Mouse (Mus musculus) hindbrain, embryonic 11.5 days (tissue): Measurements from ENCODE around the gene Mvp. TPM values are rescaled to one million over a fixed set of nuclear protein-coding genes. Genes with fewer than 3 reads are reported as not detected.

ENCODE experiments used
- ATAC-seq: fragments of 200-750 bp; cut with Nextera tagmentation; 2 replicates; pipeline ENCODE4 v1.8.0; 2017; ENCODE audit warnings: mild to moderate bottlenecking, moderate TSS enrichment, moderate library complexity; ENCODE audit not compliant: low FRiP score
- DNase-seq: peaks from one replicate; pipeline ENCODE4 v3.0.0-alpha.2; 2015; ENCODE audit warnings: low spot score
- H3K27ac ChIP-seq: fragments of 300-500 bp; sonication (generic); 2 replicates; pipeline ENCODE4 v1.5.1; 2014; ENCODE audit warnings: mild to moderate bottlenecking, low read depth, low read length
- H3K27me3 ChIP-seq: fragments of 300-500 bp; sonication (generic); 2 replicates; pipeline ENCODE4 v1.6.1; 2014; ENCODE audit warnings: mild to moderate bottlenecking, low read length, moderate library complexity, mixed read lengths; ENCODE audit not compliant: control insufficient read depth, insufficient read depth
- H3K36me3 ChIP-seq: fragments of 300-500 bp; sonication (generic); 2 replicates; pipeline ENCODE4 v1.6.1; 2014; ENCODE audit warnings: mild to moderate bottlenecking, low read length, moderate library complexity, mixed read lengths; ENCODE audit not compliant: control insufficient read depth, insufficient read depth
- H3K4me1 ChIP-seq: fragments of 300-500 bp; sonication (generic); replicated peaks from 2 replicates; pipeline ENCODE4 v1.6.1; 2014; ENCODE audit warnings: low read length, mixed read lengths; ENCODE audit not compliant: control insufficient read depth, insufficient read depth
- H3K4me2 ChIP-seq: fragments of 300-500 bp; sonication (generic); replicated peaks from 2 replicates; pipeline ENCODE4 v1.6.1; 2014; ENCODE audit warnings: mild to moderate bottlenecking, low read depth, low read length
- H3K4me3 ChIP-seq: fragments of 300-500 bp; sonication (generic); 2 replicates; pipeline ENCODE4 v1.5.1; 2014; ENCODE audit warnings: low read depth, low read length
- H3K9ac ChIP-seq: fragments of 300-500 bp; sonication (generic); 2 replicates; pipeline ENCODE4 v1.6.1; 2014; ENCODE audit warnings: low read depth, low read length
- H3K9me3 ChIP-seq: fragments of 300-500 bp; sonication (generic); 2 replicates; pipeline ENCODE4 v1.6.1; 2016; ENCODE audit warnings: low read length; ENCODE audit not compliant: control insufficient read depth
- WGBS: fragments of 180-500 bp; shearing (Covaris S2); extraction: QIAGEN DNeasy Blood & Tissue Kit; methylation state at CpG from one replicate; pipeline ENCODE4 v1.1.7; 2014; 5-methylcytosine and 5-hydroxymethylcytosine counted together
- polyA plus RNA-seq: library from polyadenylated mRNA; unstranded; fragments of >200 nt; fragmentation: Nextera tagmentation; extraction: Ambion mirVana; gene quantifications from 2 replicates; pipeline ENCODE4 v1.2.1, GENCODE M21; 2014

Gene Mvp
- polyA plus RNA-seq, 1 experiment from 2014 or later, result 3.4 TPM

DNA sequence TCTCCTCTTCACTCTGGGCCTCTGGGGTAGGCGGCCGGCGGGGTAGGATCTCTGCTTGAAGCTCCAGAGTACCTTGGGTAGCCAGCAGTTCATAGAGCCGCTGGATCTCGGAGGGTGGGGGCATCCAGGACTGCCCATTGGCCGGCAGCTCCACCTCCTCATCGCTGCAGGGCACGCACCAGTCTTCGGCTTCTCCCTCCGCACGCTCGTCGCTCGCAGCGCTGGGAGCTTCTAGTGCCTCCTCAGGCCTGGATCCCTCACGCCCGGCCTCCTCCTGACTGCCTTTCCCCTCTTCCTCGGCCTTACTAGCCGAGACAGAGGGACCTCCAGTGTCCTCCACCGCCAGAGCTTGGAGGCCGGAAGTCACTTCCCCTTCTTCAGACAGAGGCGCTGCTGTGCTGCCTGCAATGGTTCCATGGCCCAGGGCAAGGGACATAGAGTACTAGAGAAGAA lies 2.1 kb upstream of the Mvp start:
- DNase-seq, result no peak
- peak overlapping the region; percentile 53 for H3K4me3 ChIP-seq
- 0 out of 2 replicates have a peak, but pooled peaks cover 4% of the 10 kb centered on the region for H3K36me3 ChIP-seq
- H3K9me3 ChIP-seq, result no peaks in the 10 kb centered on the region
- peaks cover 19% of the 10 kb centered on the region for H3K4me1 ChIP-seq
- peak overlapping the region; percentile 88 for H3K27ac ChIP-seq
- H3K4me2 ChIP-seq, result peak overlapping the region; percentile 91
- H3K9ac ChIP-seq, result peak overlapping the region; percentile 72
- 0% methylated on average over 22 of the region's 22 CpGs for WGBS
- peak; percentile 65 for ATAC-seq
- H3K27me3 ChIP-seq, result no peaks in the 10 kb centered on the region

DNA sequence TGATC lies 1.9 kb upstream of the Mvp start, which contains the start of gene Pagr1b:
Gene Pagr1b (minus strand): TSS at position 4 of the 5 bp plus-strand sequence.
- ATAC-seq (no peak), DNase-seq (no peak)
- Histone ChIP-seq H3K4me3 (peak within 1 kb of the TSS; percentile 53), H3K36me3 (0 out of 2 replicates have a peak, but pooled peaks cover 4% of the 10 kb centered on the region), H3K27ac (peak within 1 kb of the TSS; percentile 88), H3K27me3 (no peaks in the 10 kb centered on the region), H3K9me3 (no peaks in the 10 kb centered on the region), H3K9ac (peak within 1 kb of the TSS; percentile 72), H3K4me2 (peak within 1 kb of the TSS; percentile 91), H3K4me1 (peaks cover 19% of the 10 kb centered on the region)

DNA sequence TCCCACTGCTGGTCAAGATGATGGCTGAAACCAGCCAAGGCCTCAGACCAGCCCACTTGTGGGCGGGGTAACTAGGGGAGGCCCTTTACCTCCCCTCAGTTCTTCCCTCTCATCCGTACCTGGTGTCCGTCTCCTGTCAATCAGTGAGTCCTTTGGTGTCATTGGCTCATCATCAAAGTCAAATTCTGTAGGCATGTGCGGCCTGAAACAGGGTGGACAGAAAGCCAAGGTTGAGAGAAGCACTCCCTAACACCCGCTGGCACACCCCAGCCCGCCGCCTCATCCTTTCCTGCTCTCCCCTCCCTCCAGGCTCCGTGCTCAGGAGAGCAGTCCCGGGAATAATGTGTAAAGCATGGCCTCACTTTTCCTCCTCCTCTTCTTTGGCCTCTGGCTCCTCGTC lies 1.7 kb upstream of the Mvp start:
- DNase-seq (peak; percentile 45), ATAC-seq (peak; percentile 31)
- Histone ChIP-seq H3K27ac (peak overlapping the region; percentile 88), H3K4me1 (peaks cover 19% of the 10 kb centered on the region), H3K4me3 (peak overlapping the region; percentile 53), H3K9ac (peak overlapping the region; percentile 72), H3K27me3 (no peaks in the 10 kb centered on the region), H3K9me3 (no peaks in the 10 kb centered on the region), H3K36me3 (0 out of 2 replicates have a peak, but pooled peaks cover 4% of the 10 kb centered on the region), H3K4me2 (peak overlapping the region; percentile 91)
- WGBS, result 3% methylated on average over 10 of the region's 10 CpGs

DNA sequence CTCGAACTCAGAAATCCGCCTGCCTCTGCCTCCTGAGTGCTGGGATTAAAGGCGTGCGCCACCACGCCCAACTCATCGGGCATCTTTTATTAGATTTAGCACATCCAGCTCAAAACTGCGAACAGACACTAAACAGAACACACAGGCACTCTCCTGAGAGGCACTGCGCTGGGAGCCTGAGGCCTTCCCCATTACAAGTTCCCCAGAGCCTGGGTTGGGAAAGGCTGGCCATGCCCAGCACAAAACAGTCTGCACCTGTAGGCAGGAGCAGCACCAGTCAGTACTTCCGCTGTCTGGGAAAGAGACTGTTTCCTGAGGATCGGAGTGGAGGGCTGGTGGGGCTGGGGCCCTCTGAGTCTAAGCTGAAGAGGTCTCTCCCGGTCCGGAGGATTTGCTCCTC lies 572 bp upstream of the Mvp start:
- H3K4me3 ChIP-seq, result no peak overlapping the region
- no peak overlapping the region for H3K4me2 ChIP-seq
- DNase-seq (no peak), ATAC-seq (no peak)
- no peak overlapping the region for H3K27ac ChIP-seq
- no peaks in the 10 kb centered on the region for H3K9me3 ChIP-seq
- 0 out of 2 replicates have a peak, but pooled peaks cover 4% of the 10 kb centered on the region for H3K36me3 ChIP-seq
- H3K9ac ChIP-seq, result no peak overlapping the region
- peaks cover 17% of the 10 kb centered on the region for H3K4me1 ChIP-seq
- 96% methylated on average over 12 of the region's 12 CpGs for WGBS
- H3K27me3 ChIP-seq, result no peaks in the 10 kb centered on the region

DNA sequence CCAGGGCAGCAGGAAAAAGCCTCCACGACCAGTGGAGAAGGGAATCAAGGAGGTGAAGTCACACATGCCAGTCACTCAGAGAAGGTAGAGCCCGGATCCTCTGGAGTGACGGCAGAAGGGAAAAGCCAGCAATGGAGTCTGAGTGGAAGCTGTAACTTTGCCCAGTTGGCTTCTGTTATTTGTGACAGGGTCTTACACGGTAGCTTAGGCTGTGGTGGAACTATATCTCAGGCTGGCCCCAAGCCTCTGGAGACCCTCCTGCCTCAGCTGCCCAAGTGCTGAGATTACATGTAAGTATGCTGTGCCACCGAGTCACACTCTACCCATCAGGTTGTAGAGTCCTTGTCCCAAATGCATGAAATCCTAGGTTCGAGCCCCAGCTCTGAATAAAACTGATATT lies 1.0 kb downstream of the Mvp start:
- ATAC-seq (no peak), DNase-seq (no peak)
- Histone ChIP-seq H3K4me3 (no peak overlapping the region), H3K9me3 (no peaks in the 10 kb centered on the region), H3K9ac (no peak overlapping the region), H3K4me1 (peaks cover 12% of the 10 kb centered on the region), H3K27me3 (no peaks in the 10 kb centered on the region), H3K4me2 (no peak overlapping the region), H3K27ac (no peak overlapping the region), H3K36me3 (0 out of 2 replicates have a peak, but pooled peaks cover 4% of the 10 kb centered on the region)
- 95% methylated on average over 6 of the region's 6 CpGs for WGBS

DNA sequence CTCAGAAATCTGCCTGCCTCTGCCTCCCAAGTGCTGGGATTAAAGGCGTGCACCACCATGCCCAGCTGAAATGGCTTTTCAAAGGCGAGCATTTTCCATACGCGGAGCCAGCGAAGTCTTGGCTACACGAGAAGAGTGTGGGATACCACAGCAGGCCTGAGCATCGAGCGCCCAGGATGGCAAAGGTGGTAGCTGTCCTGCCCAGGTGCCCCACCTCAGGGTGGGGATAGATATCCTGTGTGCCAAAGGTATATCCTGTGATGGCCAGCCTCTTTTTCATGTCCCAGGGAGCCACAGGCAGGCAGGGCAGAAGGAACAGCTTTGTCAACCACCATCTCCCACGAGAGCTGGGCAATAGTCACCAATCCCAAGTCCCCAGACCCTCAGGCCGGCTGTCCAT lies 1.6 kb downstream of the Mvp start:
- no peaks in the 10 kb centered on the region for H3K27me3 ChIP-seq
- DNase-seq, result no peak
- H3K36me3 ChIP-seq, result 0 out of 2 replicates have a peak, but pooled peaks cover 4% of the 10 kb centered on the region
- no peak overlapping the region for H3K4me3 ChIP-seq
- H3K4me1 ChIP-seq, result peaks cover 8% of the 10 kb centered on the region
- no peak overlapping the region for H3K27ac ChIP-seq
- H3K9me3 ChIP-seq, result no peaks in the 10 kb centered on the region
- no peak overlapping the region for H3K4me2 ChIP-seq
- no peak for ATAC-seq
- 93% methylated on average over 10 of the region's 10 CpGs for WGBS
- H3K9ac ChIP-seq, result no peak overlapping the region

DNA sequence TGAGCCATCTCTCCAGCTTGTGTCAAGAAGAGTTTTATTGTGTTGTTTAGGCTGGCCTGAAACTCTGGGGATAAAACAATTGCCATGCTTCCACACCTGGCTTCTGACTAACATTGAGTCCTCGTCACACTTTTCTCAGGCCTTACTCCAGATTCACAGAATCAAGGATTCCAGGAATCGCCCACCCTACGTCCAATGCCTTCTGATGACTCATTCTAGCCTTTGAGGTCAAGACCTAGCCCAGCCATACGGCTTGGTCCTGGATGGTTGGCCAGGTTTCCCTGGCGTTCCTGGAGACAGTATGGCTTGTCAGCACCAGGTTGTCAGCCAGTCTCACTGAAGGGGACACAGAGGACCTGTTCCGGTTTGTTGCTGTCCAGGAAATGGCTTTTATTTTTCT lies 2.0 kb downstream of the Mvp start:
- H3K4me3 ChIP-seq, result no peak overlapping the region
- no peaks in the 10 kb centered on the region for H3K27me3 ChIP-seq
- H3K4me2 ChIP-seq, result no peak overlapping the region
- 0 out of 2 replicates have a peak, but pooled peaks cover 4% of the 10 kb centered on the region for H3K36me3 ChIP-seq
- H3K27ac ChIP-seq, result no peak overlapping the region
- ATAC-seq, result no peak
- no peak overlapping the region for H3K9ac ChIP-seq
- DNase-seq, result no peak
- H3K9me3 ChIP-seq, result no peaks in the 10 kb centered on the region
- peaks cover 7% of the 10 kb centered on the region for H3K4me1 ChIP-seq
- WGBS, result 92% methylated on average over 6 of the region's 6 CpGs

DNA sequence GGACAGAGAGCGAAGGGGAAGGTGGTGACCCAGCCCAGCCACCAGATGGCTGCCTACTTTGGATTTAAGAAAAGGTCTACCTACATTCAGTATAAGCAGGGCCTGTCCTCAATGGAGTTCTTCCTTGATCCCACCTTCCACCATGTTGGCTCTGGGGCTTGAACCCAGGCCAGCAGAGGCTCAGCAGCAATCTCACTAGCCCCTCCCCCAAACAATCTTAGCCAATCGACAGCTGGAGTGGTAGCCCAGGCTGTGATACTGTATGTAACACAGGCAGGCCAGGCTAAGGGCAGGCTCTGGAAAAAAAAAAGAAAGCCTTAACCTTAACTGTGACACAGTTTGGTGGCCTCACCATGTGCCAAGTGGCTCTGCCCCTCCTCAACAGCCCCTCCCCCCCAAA lies 2.7 kb downstream of the Mvp start:
- no peak overlapping the region for H3K27ac ChIP-seq
- H3K27me3 ChIP-seq, result no peaks in the 10 kb centered on the region
- ATAC-seq (no peak), DNase-seq (no peak)
- 0 out of 2 replicates have a peak, but pooled peaks cover 4% of the 10 kb centered on the region for H3K36me3 ChIP-seq
- H3K9ac ChIP-seq, result no peak overlapping the region
- H3K4me3 ChIP-seq, result no peak overlapping the region
- WGBS, result 72% methylated on average over 2 of the region's 2 CpGs
- no peaks in the 10 kb centered on the region for H3K9me3 ChIP-seq
- H3K4me2 ChIP-seq, result no peak overlapping the region
- H3K4me1 ChIP-seq, result peaks cover 7% of the 10 kb centered on the region

DNA sequence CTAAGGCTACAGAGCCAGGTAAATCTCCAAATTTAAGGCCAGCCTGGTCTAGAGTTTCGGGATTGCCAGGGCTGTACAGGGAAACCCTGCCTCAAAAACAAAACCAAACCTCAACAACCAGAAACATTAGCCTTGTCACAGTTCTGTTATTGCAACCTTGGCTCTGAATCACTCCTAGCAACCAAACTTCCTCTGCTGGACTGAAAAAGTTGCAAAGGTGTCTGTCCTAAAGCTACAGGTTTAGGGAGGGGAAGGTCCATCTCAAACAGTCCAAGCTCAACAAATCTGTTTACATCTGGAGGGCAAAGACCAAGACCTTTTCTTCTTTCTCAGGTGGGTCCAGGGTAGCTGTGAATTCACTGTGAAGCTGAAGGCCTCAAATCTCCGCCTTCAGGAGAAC lies 3.4 kb downstream of the Mvp start:
- Histone ChIP-seq H3K36me3 (0 out of 2 replicates have a peak, but pooled peaks cover 4% of the 10 kb centered on the region), H3K4me1 (peaks cover 6% of the 10 kb centered on the region), H3K9ac (no peak overlapping the region), H3K4me3 (no peak overlapping the region), H3K27ac (no peak overlapping the region), H3K9me3 (no peaks in the 10 kb centered on the region), H3K27me3 (no peaks in the 10 kb centered on the region), H3K4me2 (no peak overlapping the region)
- ATAC-seq, result no peak
- DNase-seq, result no peak
- 91% methylated on average over 2 of the region's 2 CpGs for WGBS
